Mouse (Mus musculus) intestine, postnatal 0 days (tissue): ENCODE measurements around the gene Gm10837. TPM values are rescaled to one million over a fixed set of nuclear protein-coding genes. Genes with fewer than 3 reads are reported as not detected.

Source experiments
- ATAC-seq: fragments of 200-750 bp; cut with Nextera tagmentation; 2 replicates; pipeline ENCODE4 v1.8.0; 2017; ENCODE audit warnings: mild to moderate bottlenecking, moderate TSS enrichment, moderate library complexity
- H3K27ac ChIP-seq: fragments of 300-500 bp; sonication (generic); 2 replicates; pipeline ENCODE4 v1.5.1; 2014; ENCODE audit warnings: mild to moderate bottlenecking, low read depth, low read length, moderate library complexity
- H3K27me3 ChIP-seq: fragments of 300-500 bp; sonication (generic); replicated peaks from 2 replicates; pipeline ENCODE4 v1.6.1; 2014; ENCODE audit warnings: low read length, mixed read lengths; ENCODE audit not compliant: control insufficient read depth, insufficient read depth
- H3K36me3 ChIP-seq: fragments of 300-500 bp; sonication (generic); 2 replicates; pipeline ENCODE4 v1.6.1; 2014; ENCODE audit warnings: mild to moderate bottlenecking, moderate library complexity; ENCODE audit not compliant: control insufficient read depth, insufficient read depth
- H3K4me1 ChIP-seq: fragments of 300-500 bp; sonication (generic); replicated peaks from 2 replicates; pipeline ENCODE4 v1.6.1; 2014; ENCODE audit warnings: antibody characterized with exemption, low read length, mixed read lengths; ENCODE audit not compliant: control insufficient read depth, insufficient read depth
- H3K4me2 ChIP-seq: fragments of 300-500 bp; sonication (generic); replicated peaks from 2 replicates; pipeline ENCODE4 v1.6.1; 2014; ENCODE audit warnings: low read depth, mild to moderate bottlenecking, moderate library complexity
- H3K4me3 ChIP-seq: fragments of 300-500 bp; sonication (generic); 2 replicates; pipeline ENCODE4 v1.5.1; 2014; ENCODE audit warnings: low read depth, low read length
- H3K9ac ChIP-seq: fragments of 300-500 bp; sonication (generic); 2 replicates; pipeline ENCODE4 v1.6.1; 2014; ENCODE audit warnings: mild to moderate bottlenecking, low read depth, low read length
- H3K9me3 ChIP-seq: fragments of 300-500 bp; sonication (generic); 2 replicates; pipeline ENCODE4 v1.6.1; 2016; ENCODE audit warnings: mixed run types; ENCODE audit not compliant: control insufficient read depth
- CTCF ChIP-seq: sonication (generic); IDR thresholded peaks from 2 replicates; pipeline ENCODE4 v1.5.1; 2016; ENCODE audit warnings: low read depth, mild to moderate bottlenecking, control low read depth, antibody characterized with exemption, moderate library complexity
- WGBS: fragments of 180-500 bp; shearing (Covaris S2); extraction: QIAGEN DNeasy Blood & Tissue Kit; methylation state at CpG from one replicate; pipeline ENCODE4 v1.1.7; 2014; 5-methylcytosine and 5-hydroxymethylcytosine counted together
- polyA plus RNA-seq: library from polyadenylated mRNA; unstranded; fragments of >200 nt; fragmentation: Nextera tagmentation; extraction: Ambion mirVana; gene quantifications from 2 replicates; pipeline ENCODE4 v1.2.1, GENCODE M21; 2015

Gene Gm10837
- polyA plus RNA-seq, 1 experiment from 2014 or later: not detected

GRCm38 (mm10) chr14:122513511-122514036 is 23.2 kb downstream of the Gm10837 start:
- H3K36me3 ChIP-seq: no peaks in the 10 kb centered on the region
- no peak overlapping the region for H3K4me2 ChIP-seq
- TF ChIP-seq CTCF: no peak
- ATAC-seq: no peak
- H3K4me1 ChIP-seq: no peaks in the 10 kb centered on the region
- no peak overlapping the region for H3K4me3 ChIP-seq
- H3K9ac ChIP-seq: no peak overlapping the region
- H3K27me3 ChIP-seq: no peaks in the 10 kb centered on the region
- WGBS: 47% methylated on average over 1 of the region's 1 CpGs
- no peaks in the 10 kb centered on the region for H3K9me3 ChIP-seq
- H3K27ac ChIP-seq: no peak overlapping the region

- H3K4me3 ChIP-seq: no peak overlapping the region
- no peak overlapping the region for H3K4me2 ChIP-seq
- ATAC-seq: no peak
- 84% methylated on average over 4 of the region's 4 CpGs for WGBS
- TF ChIP-seq CTCF: no peak
- no peak overlapping the region for H3K27ac ChIP-seq
- no peaks in the 10 kb centered on the region for H3K4me1 ChIP-seq
- H3K9ac ChIP-seq: no peak overlapping the region
- H3K9me3 ChIP-seq: no peaks in the 10 kb centered on the region
- H3K36me3 ChIP-seq: no peaks in the 10 kb centered on the region
- no peaks in the 10 kb centered on the region for H3K27me3 ChIP-seq
Observed at GRCm38 (mm10) chr14:122528475-122528874, 38.1 kb downstream of the Gm10837 start.

DNA sequence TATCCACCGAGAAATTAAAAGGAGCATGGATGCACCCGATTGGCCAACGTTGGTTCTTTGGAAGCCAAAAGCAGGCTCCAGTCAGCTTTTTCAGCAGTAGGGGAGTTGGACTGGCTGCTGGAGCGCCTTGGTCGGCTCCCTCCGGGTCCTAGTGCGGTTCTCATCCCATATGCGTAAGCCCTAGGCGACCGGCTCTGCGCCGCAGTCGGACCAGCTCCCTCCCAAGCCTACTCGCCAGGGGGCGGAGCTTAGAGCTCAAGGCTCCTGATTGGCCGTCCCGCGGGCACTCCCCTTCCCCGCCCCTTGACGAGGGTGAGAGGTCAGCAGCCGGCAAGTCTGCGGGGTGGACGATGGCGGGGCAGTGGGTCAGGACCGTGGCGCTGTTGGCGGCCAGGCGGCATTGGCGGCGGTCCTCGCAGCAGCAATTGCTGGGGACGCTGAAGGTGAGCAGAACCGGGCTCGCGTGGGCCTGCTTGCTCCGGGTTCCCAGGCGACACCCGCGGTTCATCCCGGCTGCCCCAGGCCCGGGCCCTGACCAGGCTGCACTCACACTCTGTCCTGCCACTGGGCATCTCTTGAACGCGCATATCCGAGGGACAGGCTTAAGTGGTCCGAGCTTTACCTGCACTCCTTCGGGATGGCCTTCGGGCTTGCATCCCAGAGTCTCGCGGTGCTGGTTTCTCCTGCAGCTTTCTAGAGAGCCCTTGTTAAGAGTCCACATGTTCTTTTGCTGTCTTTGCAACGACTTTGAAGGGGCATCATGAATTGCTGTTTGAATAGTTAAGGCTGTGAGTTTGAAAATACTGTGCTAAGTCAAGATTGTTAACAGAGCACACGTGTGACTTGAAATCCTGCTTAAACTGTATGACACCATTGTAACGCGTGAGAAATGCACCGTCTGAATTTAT is 43.9 kb downstream of the Gm10837 start, which contains the start of gene Pcca:
Gene Pcca (plus strand): TSS at position 308 of the 908 bp plus-strand sequence.
- no peak within 1 kb of the TSS for H3K27ac ChIP-seq

GRCm38 (mm10) chr14:122535986-122536385 is 45.6 kb downstream of the Gm10837 start:
- 100% methylated on average over 1 of the region's 1 CpGs for WGBS
- H3K9ac ChIP-seq: no peak overlapping the region
- TF ChIP-seq CTCF: no peak

More for the DNA sequence above, 43.9 kb downstream of the Gm10837 start, which contains the start of gene Pcca:
- Histone ChIP-seq H3K9me3 (no peaks in the 10 kb centered on the region), H3K4me1 (no peaks in the 10 kb centered on the region), H3K27me3 (no peaks in the 10 kb centered on the region), H3K9ac (peak within 1 kb of the TSS; percentile 54), H3K4me2 (peak within 1 kb of the TSS; percentile 90), H3K36me3 (no peaks in the 10 kb centered on the region), H3K4me3 (peak within 1 kb of the TSS; percentile 72)
- 3% methylated on average over 51 of the region's 54 CpGs for WGBS
- TF ChIP-seq CTCF: peak; percentile 42
- peak; percentile 99 for ATAC-seq

More at GRCm38 (mm10) chr14:122535986-122536385, 45.6 kb downstream of the Gm10837 start:
- Histone ChIP-seq H3K36me3 (no peaks in the 10 kb centered on the region), H3K4me3 (no peak overlapping the region), H3K9me3 (no peaks in the 10 kb centered on the region), H3K27me3 (no peaks in the 10 kb centered on the region), H3K4me2 (no peak overlapping the region), H3K27ac (no peak overlapping the region), H3K4me1 (no peaks in the 10 kb centered on the region)
- ATAC-seq: no peak

Other genes with a start within 250 kb of the Gm10837 start
- not detected in 2 replicates for gene Gm5089, start 39.5 kb upstream of the Gm10837 start, polyA plus RNA-seq
- not detected in 2 replicates for gene Zic5, start 24.9 kb upstream of the Gm10837 start, polyA plus RNA-seq
- not detected in 2 replicates for gene Zic2, start 15.2 kb upstream of the Gm10837 start, polyA plus RNA-seq
- gene Pcca, start 43.7 kb downstream of the Gm10837 start, polyA plus RNA-seq: 5.9 and 7.7 TPM in 2 replicates